Mouse (Mus musculus) hindbrain, embryonic 16.5 days (tissue): ENCODE data around the gene Pwwp2a. TPM values are rescaled to one million over a fixed set of nuclear protein-coding genes. Genes with fewer than 3 reads are reported as not detected.

Experiments used
- ATAC-seq: fragments of 200-750 bp; cut with Nextera tagmentation; 2 replicates; pipeline ENCODE4 v1.8.0; 2017; ENCODE audit warnings: moderate TSS enrichment, moderate library complexity
- H3K27ac ChIP-seq: fragments of 300-500 bp; sonication (generic); 2 replicates; pipeline ENCODE4 v1.5.1; 2014; ENCODE audit warnings: low read depth, mild to moderate bottlenecking, control low read depth, low read length, moderate library complexity
- H3K27me3 ChIP-seq: fragments of 300-500 bp; sonication (generic); replicated peaks from 2 replicates; pipeline ENCODE4 v1.6.1; 2014; ENCODE audit warnings: low read length; ENCODE audit not compliant: control insufficient read depth, insufficient read depth
- H3K36me3 ChIP-seq: fragments of 300-500 bp; sonication (generic); 2 replicates; pipeline ENCODE4 v1.6.1; 2014; ENCODE audit warnings: mild to moderate bottlenecking, low read length, moderate library complexity, mixed read lengths; ENCODE audit not compliant: control insufficient read depth, insufficient read depth
- H3K4me1 ChIP-seq: fragments of 300-500 bp; sonication (generic); 2 replicates; pipeline ENCODE4 v1.6.1; 2014; ENCODE audit warnings: low read depth, low read length; ENCODE audit not compliant: control insufficient read depth, insufficient read depth
- H3K4me2 ChIP-seq: fragments of 300-500 bp; sonication (generic); 2 replicates; pipeline ENCODE4 v1.6.1; 2014; ENCODE audit warnings: mild to moderate bottlenecking, low read length, control low read depth, moderate library complexity
- H3K4me3 ChIP-seq: fragments of 300-500 bp; sonication (generic); 2 replicates; pipeline ENCODE4 v1.5.1; 2014; ENCODE audit warnings: mild to moderate bottlenecking, low read length, control low read depth, moderate library complexity
- H3K9ac ChIP-seq: fragments of 300-500 bp; sonication (generic); 2 replicates; pipeline ENCODE4 v1.6.1; 2014; ENCODE audit warnings: low read depth, mild to moderate bottlenecking, control low read depth, low read length, moderate library complexity
- H3K9me3 ChIP-seq: fragments of 300-500 bp; sonication (generic); 2 replicates; pipeline ENCODE4 v1.6.1; 2014; ENCODE audit warnings: mild to moderate bottlenecking, low read length, moderate library complexity; ENCODE audit not compliant: control insufficient read depth
- WGBS: fragments of 180-500 bp; shearing (Covaris S2); extraction: QIAGEN DNeasy Blood & Tissue Kit; methylation state at CpG from one replicate; pipeline ENCODE4 v1.1.7; 2014; 5-methylcytosine and 5-hydroxymethylcytosine counted together
- polyA plus RNA-seq: library from polyadenylated mRNA; unstranded; fragments of >200 nt; fragmentation: Nextera tagmentation; extraction: Ambion mirVana; gene quantifications from 2 replicates; pipeline ENCODE4 v1.2.1, GENCODE M21; 2015

Pwwp2a gene
- 12.5 and 20.3 TPM in 2 replicates for polyA plus RNA-seq

DNA sequence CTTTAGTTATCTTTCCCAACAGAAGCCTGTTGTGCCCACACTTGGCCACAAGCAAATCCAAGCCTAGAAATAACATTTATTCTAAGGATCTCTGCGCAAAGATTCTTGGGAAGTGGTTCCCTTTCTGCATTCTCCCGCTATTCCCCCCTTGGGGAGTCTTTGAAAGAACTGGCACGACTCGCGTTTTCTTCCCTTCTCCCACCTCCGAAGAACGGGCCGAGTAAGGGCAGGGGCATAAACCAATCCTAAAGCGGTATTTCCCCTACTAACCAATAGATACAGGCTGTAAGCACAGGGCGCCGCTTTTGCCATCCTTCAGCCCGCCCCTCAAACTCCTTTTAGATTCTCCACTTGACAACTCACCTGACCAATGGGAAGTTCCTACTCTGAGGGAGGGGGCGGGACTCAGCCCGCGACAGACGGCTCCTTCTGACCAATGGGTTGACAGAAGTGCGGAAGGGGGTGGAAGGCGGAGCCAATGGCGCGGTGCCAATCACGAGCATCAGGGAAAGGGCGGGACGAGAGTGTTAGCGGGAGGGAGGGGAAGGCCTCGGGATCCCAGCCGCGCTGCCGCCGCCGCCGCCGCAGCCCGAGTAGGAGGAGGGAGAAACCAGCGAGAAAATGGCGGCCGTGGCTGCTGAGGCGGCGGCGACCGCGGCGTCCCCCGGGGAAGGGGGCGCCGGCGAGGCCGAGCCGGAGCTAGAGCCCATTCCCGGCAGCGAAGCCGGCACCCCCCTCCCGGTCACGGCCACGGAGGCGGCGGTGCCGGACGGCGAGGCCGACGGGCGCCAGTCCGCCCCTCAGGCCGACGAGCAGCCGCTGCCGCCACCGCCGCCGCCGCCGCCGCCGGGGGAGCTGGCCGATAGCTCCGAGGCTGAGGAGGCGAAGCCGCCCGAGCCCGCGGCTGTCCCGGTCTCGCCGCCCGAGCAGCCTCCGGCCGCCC is at the start of gene Pwwp2a:
TSS of gene Pwwp2a (plus strand) at position 527 of the 943 bp plus-strand sequence.
- H3K27ac ChIP-seq: peak within 1 kb of the TSS; percentile 97
- peak within 1 kb of the TSS; percentile 96 for H3K9ac ChIP-seq
- H3K4me2 ChIP-seq: peak within 1 kb of the TSS; percentile 71
- H3K27me3 ChIP-seq: no peaks in the 10 kb centered on the region
- peaks cover 26% of the 10 kb centered on the region for H3K4me1 ChIP-seq
- H3K9me3 ChIP-seq: no peaks in the 10 kb centered on the region
- WGBS: under 1% methylated on average over 51 of the region's 87 CpGs
- ATAC-seq: peak; percentile 99
- H3K4me3 ChIP-seq: peak within 1 kb of the TSS; percentile 92
- H3K36me3 ChIP-seq: no peaks in the 10 kb centered on the region; the same call in 1 of the 2 replicates

DNA sequence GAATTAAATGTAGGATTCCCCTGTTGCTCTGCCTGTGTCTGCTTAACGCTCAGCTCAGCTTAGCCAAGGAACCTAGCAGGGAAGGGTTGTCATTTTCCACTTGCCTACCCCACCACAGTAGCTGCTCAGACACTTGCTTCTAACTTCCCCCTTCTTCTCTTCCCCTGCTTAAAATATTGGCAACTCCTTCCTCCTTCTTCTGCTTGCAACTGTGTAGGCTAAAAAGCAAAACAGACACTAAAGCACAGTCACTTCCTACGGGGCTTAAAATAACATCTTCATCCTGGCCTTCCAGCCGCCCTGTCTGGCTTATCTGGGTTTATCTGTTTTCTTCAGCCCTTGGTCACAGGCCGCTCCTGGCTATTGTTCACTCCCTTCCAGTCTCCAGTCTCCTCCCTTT is 49.2 kb upstream of the Pwwp2a start:
- Histone ChIP-seq H3K27ac (no peak overlapping the region), H3K9me3 (no peaks in the 10 kb centered on the region), H3K4me2 (no peak overlapping the region), H3K4me3 (no peak overlapping the region), H3K27me3 (no peaks in the 10 kb centered on the region; the same call in 1 of the 2 replicates), H3K9ac (no peak overlapping the region), H3K4me1 (peaks cover 11% of the 10 kb centered on the region), H3K36me3 (no peaks in the 10 kb centered on the region)
- WGBS: 74% methylated on average over 4 of the region's 4 CpGs
- no peak for ATAC-seq

DNA sequence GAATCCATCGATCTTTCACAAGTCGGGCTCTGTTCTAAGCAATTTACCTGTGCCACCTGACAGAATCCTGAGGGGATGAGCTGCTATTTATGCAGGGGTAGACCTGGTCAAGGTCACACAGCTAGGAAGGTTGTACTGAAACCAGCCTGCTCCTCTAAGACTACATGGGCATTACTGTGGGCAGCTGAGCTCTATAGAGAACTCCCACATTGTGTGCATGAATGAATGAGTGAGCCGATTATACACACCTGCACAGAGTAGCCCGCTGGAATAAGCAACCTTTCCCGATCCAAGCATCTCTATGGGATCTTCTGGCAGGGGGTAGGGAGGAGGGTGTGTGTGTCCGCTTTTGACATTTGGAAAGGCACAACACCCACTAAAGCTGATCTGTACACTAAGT is 48.6 kb upstream of the Pwwp2a start:
- no peaks in the 10 kb centered on the region for H3K36me3 ChIP-seq
- H3K4me1 ChIP-seq: peaks cover 11% of the 10 kb centered on the region
- WGBS: 79% methylated on average over 6 of the region's 6 CpGs
- H3K4me3 ChIP-seq: no peak overlapping the region
- no peak overlapping the region for H3K27ac ChIP-seq
- no peaks in the 10 kb centered on the region; the same call in 1 of the 2 replicates for H3K27me3 ChIP-seq
- H3K4me2 ChIP-seq: no peak overlapping the region
- no peaks in the 10 kb centered on the region for H3K9me3 ChIP-seq
- ATAC-seq: peak; percentile 60
- H3K9ac ChIP-seq: peak overlapping the region; percentile 38

DNA sequence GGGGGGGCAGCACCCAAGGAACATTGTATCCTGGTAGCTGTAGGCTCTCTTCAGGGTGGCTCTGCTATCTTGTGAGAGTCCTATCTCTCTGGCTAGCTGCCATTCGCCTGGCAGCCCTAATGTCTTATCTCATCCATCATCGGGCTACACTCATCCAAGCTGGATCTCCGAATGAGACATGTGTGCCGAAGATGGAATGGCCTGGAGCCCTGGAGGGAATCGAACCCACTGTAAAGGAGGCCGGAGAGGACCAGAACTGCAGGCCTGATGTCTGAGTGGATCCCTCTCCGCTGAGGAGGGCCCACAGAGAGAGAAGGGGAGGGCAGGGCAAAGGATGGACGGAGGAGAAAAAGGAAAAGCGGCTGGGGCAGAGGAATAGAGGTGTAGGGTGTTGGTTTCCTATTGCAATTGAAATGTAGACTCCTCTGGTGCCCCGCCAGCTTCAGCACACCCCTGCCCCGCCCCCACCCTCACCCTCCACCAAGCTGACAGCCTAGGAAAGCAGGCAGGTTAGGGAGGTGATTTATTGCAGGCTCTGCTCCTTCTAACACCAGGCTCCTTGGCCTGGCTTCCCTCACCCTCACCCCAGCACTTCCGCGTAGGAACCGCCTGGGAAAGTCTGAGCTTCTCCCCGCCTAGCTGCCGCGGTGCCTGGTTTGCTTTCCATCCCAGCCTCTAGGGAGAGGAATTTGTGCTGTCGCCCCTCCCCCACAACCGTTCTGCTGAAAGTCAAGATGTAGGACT is 48.0 kb upstream of the Pwwp2a start:
- Histone ChIP-seq H3K9ac (peak overlapping the region; percentile 38), H3K27ac (peak overlapping the region; percentile 56), H3K4me3 (no peak overlapping the region), H3K4me1 (peaks cover 11% of the 10 kb centered on the region), H3K27me3 (no peaks in the 10 kb centered on the region; the same call in 1 of the 2 replicates), H3K9me3 (no peaks in the 10 kb centered on the region), H3K36me3 (no peaks in the 10 kb centered on the region), H3K4me2 (peak overlapping the region; percentile 35)
- ATAC-seq: peak; percentile 68
- 21% methylated on average over 19 of the region's 19 CpGs for WGBS

DNA sequence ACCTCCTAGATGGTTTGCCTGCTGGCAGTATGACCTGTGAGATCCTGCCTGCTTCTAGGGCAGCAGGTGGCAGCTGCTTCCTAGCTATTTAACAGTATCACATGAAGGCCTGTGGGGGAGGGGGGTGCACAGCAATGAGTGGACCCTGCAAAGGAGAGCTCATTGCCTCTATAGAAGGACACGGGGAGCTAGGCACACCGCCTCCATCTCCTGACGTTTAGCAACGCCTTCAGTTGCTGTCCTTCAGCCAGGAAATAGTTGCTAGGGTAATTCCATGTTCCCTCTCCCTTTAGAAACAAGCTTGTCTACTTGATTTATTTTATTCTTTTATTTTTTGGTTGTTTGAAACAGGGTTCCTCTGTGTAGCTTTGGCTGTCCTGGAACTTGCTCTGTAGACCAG is 45.0 kb upstream of the Pwwp2a start:
- no peaks in the 10 kb centered on the region for H3K36me3 ChIP-seq
- no peak overlapping the region for H3K27ac ChIP-seq
- H3K9ac ChIP-seq: no peak overlapping the region
- WGBS: 75% methylated on average over 4 of the region's 4 CpGs
- peaks cover 11% of the 10 kb centered on the region for H3K4me1 ChIP-seq
- no peak overlapping the region for H3K4me3 ChIP-seq
- ATAC-seq: no peak
- no peaks in the 10 kb centered on the region for H3K27me3 ChIP-seq
- H3K4me2 ChIP-seq: no peak overlapping the region
- no peaks in the 10 kb centered on the region for H3K9me3 ChIP-seq

DNA sequence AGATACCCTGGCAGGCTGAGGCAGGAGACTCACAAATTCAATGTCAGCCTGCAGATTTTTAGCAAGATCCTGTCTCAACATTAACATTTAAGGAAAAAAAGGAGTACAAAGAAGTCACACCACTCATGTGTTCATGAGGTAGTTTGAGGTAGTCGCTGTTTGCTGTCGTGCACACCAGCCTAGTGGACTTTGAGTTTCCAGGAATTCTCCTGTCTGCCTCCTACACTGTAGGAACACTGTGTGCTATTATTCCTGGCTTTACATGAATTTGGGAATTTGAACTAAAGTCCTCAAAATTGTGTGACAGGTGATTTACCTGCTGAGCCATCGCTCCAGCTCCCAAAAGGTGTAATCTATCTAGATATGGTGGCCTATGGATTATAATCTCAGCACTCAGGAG is 43.3 kb upstream of the Pwwp2a start:
- no peak overlapping the region for H3K4me3 ChIP-seq
- WGBS: 95% methylated on average over 3 of the region's 3 CpGs
- H3K27me3 ChIP-seq: no peaks in the 10 kb centered on the region
- H3K9ac ChIP-seq: no peak overlapping the region
- ATAC-seq: no peak
- no peaks in the 10 kb centered on the region for H3K9me3 ChIP-seq
- H3K27ac ChIP-seq: no peak overlapping the region
- H3K4me1 ChIP-seq: peaks cover 14% of the 10 kb centered on the region
- no peaks in the 10 kb centered on the region for H3K36me3 ChIP-seq
- no peak overlapping the region for H3K4me2 ChIP-seq

DNA sequence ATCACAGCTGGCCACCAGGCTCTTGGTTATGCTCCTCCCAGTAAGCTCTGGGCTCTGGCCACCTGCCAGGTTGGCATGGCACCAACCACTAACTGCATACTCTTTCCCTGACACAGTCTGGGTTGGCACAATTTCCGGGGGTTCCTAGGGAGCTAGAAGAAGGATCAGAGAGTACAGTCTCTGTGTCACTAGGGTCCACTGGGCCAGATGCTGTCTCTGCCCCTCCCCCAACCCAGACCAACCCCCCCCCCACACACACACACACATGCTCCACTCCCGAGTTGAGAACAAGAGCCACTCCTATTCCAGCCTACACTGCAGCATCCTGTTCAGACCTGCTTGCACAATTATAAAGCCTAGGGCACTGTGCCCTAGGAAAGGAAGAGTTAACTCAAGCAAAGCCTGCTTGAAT is 38.6 kb upstream of the Pwwp2a start:
- WGBS: 10% methylated on average over 2 of the region's 2 CpGs
- Histone ChIP-seq H3K27ac (peak overlapping the region; percentile 48), H3K36me3 (no peaks in the 10 kb centered on the region), H3K4me2 (no peak overlapping the region; the same call in 1 of the 2 replicates), H3K4me1 (peaks cover 11% of the 10 kb centered on the region), H3K9me3 (no peaks in the 10 kb centered on the region), H3K4me3 (no peak overlapping the region), H3K9ac (no peak overlapping the region), H3K27me3 (no peaks in the 10 kb centered on the region)
- ATAC-seq: peak; percentile 96

DNA sequence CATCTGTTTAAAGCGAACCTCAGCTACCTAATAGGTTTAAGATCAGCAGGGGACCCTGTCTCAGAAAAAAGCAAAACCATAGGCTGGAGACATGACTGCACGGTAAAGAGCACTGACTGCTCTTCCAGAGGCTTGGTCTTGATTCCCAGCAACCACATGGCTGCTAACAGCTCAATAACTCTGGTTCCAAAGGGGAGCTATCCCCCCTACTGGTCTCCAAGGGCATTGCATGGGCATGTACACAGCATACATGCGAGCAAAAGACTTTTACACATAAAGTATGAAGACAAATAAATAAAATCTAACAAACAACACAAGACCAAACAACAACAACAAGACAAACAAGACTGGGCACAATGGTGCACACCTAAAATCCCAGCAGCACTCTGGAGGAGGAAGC is 36.5 kb upstream of the Pwwp2a start:
- WGBS: 90% methylated on average over 3 of the region's 3 CpGs
- no peak for ATAC-seq
- Histone ChIP-seq H3K27ac (no peak overlapping the region), H3K36me3 (no peaks in the 10 kb centered on the region), H3K4me3 (no peak overlapping the region), H3K9ac (no peak overlapping the region), H3K9me3 (no peaks in the 10 kb centered on the region), H3K27me3 (no peaks in the 10 kb centered on the region), H3K4me1 (peaks cover 11% of the 10 kb centered on the region), H3K4me2 (no peak overlapping the region)

DNA sequence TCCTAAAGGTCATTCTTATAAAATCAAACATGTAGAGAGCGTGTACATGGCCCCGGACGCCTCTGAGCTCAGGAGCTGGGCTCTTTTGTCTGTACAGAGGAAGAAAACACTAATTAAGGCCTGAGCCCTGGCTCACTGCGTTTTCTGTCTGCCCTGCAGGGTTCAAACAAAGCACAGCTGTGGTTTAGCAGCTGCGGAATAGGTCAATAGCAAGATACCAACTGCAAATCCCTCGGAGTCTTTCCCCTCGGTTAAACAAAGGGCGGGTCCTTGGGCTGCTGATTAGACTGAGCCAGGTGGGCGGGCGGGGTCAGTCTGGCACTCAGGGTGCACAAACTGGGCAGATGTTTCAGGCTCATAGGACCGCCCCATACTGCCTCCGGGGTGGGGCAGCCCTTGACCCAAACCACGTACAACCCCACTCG is 28.7 kb upstream of the Pwwp2a start:
- 37% methylated on average over 14 of the region's 14 CpGs for WGBS
- Histone ChIP-seq H3K4me3 (no peak overlapping the region), H3K27me3 (no peaks in the 10 kb centered on the region), H3K4me2 (no peak overlapping the region), H3K4me1 (peaks cover 3% of the 10 kb centered on the region; the same call in 1 of the 2 replicates), H3K9ac (no peak overlapping the region), H3K27ac (no peak overlapping the region), H3K9me3 (no peaks in the 10 kb centered on the region), H3K36me3 (no peaks in the 10 kb centered on the region)
- 0 out of 2 replicates have a peak, but pooled peaks have one; percentile 37 for ATAC-seq
